Mouse (Mus musculus) ES-CJ7 (cell line): ENCODE results near the gene Epor.

Experiments
- DNase-seq: peaks from one replicate; pipeline ENCODE4 v3.0.0; 2011; ENCODE audit warnings: low read depth, low spot score

Epor gene

DNA sequence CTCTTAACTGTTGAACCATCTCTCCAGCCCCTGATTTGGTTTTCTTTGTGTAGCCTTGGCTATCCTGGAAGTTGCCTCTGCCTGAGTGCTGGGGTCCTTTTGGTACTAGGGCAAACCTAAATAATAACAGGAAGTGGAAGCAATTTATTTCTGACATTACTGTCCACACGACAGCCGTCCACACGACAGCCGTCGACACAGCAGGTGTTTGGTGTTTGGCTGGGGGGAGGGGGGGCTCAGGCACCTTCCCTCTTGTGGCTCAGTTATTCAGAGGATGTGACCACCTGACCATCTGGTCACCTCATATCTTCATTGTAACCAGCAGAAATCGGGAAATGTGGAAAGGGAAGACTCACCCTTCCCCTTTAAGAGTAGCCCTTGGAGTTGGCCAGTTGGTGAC, 5.6 kb upstream of the Epor start:
- DNase-seq = no peak

DNA sequence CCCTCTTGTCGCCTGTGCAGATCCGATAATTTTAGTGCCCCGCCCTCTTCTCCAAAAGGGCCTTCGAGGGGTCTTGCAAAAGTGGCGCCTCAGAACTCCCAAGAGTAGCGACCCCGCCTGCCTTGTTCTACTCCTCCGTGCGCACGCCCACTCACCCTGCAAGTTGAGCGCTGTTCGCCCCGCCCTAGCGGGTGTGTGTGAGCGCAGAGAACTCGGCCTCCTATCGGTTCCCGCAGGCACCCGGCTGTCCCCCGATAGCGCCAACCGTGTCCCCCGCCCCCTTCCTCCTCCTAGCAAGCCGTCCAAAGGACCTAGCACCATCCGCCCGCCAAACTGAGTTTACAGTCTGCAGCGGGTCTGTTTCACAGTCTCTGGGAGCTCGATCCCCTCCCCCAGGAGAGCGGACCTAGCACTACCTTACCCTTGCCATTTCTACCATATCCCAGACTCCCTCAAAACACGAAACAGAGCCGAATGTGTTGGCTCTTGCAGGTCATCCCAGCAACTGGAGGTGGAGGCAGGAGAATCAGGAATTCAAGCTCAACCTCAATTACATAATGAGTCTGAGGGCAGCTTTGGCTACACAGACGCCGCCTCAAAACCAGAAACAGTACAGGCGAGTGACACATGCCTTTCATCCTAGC, 768 bp downstream of the Epor start:
- peak; percentile 80 for DNase-seq

DNA sequence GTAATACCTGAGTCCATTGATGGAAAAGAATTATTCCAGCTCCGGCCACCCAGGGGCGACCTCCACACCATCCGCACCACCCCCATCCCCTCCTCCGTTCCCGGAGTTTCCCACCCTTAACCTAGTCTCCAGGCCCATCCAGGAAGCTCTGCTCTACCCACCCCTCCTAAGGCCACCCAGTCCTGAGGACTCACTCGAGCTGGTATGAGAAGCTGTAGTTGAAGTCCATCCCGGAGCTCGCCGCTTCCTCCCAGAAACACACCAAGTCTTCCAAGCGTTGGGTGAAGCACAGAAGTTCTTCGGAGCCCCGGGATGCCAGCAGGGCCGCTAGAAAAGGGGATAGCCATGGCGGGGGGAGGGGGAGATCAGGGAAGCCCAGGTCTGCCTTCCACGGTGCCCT, 1.3 kb downstream of the Epor start:
- no peak for DNase-seq

DNA sequence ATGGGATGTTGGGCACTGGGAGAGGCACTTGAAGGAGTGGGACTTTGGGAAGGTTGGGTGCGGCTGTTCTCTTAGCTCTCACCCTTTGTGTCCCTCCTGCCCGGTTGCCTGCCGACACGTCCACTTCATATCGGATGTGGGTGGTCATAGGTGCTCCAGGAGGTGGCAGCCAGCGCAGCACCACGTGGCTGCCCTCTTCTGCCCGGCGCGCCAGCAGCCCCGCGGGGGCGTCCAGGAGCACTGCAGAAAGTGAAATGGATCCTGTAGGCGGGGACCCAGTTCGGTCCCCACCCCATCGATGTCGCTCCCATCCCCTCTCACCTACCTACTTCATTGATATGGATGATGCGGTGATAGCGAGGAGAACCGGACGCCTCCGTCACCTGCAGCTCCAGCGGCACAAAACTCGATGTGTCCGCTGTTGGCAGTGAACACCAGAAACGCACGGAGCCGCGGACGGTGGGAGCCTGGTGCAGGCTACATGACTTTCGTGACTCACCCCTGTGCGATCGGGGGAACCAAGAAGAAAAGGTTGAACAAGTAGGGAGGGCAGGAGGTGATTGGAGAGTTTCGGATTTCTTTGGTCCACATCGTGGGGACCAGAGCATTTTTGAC, 1.8 kb downstream of the Epor start:
- DNase-seq = no peak

DNA sequence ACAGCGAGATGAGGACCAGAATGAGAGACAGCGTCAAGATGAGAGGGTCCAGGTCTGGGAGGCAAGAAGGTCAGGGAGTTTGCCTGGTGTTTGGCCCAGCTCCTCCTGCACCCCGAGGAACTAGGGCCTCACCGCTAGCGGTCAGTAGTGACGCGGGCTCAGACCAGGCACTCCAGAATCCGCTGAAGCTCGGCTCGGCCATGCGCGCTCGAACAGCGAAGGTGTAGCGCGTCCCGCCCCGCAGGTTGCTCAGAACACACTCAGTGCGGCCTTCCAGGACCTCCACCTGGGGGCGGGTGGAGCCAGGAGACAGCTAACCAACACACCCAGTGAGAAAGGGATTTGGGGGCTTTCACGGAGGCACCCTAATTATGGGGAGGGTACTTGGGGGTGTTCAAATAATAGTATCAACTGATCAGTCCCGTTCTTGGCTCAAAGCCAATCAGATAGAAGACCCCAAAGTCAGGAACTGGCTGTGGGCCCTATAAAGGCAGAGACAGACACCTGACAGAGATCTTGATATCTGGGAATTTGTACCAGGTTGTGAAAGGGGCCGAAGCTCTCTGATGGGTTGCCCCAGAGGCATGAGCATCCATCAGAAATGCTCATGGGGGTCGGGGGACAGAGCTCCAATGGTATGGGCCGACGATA, 2.6 kb downstream of the Epor start:
- no peak for DNase-seq

DNA sequence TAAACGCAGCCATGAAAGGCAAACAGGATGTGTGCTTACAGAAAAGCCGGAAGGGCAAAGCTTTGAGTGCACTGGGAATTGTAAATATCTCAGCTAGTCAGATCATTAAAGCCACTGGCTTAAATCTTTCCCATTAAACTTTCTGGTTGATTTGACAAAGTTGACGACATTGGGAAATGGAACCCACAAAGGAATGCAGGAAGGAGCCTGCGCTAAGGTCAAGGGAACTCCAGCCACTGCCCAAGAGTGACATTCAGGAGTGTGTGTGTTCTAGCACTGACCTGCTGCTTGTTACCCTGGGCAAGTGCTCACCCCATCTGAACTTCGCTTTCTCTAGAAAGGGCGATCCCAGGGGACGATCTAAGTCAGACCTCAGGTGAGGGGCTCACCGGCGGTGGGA, 3.2 kb downstream of the Epor start:
- no peak for DNase-seq

DNA sequence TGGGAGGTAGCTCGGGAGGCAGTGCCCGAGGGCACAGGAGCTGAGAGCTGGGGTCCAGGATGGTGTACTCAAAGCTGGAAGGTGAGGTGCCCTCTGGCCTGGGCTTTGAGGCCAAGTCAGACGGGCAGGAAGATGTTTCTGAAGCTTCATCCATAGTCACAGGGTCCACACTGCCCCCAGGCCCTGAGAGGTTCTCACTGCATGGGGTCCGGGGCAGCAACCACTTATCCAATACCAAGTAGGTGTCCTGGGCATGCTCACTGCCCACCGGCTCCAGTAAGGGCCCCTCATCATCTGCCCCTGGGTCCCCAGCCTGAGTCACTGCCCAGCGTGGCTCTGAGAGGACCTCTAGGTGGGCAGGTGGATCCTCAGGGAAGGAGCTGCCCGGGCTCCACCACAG, 4.1 kb downstream of the Epor start:
- DNase-seq = no peak

DNA sequence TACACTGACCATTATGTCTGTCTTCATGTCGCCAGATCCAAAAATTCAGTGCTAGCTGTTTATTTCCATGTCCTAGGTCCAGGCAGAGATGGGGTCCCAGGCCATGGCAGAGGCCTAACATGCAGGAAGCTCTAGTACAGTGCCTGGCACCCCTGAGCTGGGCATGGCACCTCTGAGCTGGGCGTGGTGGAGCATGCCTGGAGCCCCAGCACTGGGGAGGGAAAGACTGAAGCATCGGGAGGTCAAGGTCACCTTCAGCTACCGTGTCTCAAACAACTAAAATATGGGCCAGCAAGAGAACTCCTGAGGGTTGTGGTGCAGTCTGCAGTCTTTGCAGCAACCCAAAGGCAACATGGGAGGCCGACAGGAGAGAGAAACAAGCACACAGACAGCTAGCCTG, 4.9 kb downstream of the Epor start:
- no peak for DNase-seq

DNA sequence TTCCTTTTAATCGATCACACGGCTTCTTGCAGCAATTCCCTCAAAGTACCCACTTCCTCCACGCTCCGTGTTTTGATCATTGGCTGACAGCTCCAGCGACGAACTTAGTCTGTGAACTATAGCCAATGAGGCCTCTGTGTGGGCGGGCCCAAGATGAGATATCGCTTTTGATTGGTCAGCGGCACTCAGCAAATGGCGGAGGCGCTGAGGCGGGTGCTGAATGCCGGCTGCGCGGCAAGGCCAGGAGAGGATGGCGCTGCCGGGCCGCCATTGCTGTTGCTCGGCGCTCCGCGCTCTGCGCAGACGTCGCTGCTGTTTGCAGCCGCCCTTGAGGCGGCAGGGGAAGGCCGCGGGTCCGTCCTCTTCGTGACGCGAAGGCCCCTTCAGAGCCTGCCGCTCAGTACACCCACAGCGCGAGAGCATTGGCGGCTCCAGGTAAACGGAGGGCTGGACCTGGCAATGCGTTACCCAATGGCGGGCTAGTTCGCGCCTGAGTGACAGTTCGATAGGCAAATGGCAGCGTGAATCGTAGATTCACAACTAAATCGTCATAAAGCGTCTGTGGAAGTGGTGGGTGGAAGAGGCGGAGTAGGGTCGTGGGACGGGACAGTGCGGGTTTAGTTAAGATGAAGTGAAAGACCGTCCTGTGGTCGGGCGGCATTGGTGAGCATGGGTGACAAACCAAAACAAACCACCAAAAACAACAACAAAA, 7.6 kb downstream of the Epor start, which contains the start of gene Swsap1:
Gene Swsap1, plus strand, starts transcription at position 186 of the 712 bp plus-strand sequence.
- peak; percentile 99 for DNase-seq

DNA sequence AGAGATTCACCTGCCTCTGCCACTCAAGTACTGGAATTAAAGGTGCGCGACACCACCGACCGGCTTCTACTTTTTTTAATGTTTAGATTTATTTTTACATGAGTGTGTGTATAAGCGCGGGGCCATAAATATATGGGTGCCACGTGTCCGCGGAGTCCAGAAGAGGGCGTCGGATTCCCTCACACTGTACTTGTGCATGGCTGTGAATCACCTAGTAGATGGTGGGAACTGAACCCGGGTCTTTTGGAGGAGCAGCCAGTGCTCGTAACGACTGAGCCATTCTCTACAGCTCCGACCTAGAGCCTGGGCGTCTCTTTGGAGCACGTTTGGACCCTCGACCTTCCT, 8.1 kb downstream of the Epor start:
- no peak for DNase-seq

DNA sequence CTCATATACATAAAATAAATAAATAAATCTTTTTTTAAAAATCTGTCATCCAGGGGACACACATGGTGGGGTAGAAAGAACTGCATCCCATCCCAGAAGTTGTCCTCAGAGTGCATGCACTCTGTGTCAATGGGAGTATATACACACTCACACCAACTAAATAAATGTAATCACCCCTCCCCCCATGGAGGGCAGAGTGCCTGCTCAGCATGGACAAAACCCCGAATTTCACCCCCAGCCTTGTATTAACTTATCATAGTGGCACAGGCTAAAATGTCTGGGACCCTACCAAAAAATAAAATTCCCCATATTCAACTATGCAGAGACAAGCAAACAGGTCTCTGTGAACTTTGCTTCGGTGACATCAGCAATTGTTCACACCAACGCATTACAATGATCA, 8.7 kb downstream of the Epor start:
- DNase-seq = no peak

DNA sequence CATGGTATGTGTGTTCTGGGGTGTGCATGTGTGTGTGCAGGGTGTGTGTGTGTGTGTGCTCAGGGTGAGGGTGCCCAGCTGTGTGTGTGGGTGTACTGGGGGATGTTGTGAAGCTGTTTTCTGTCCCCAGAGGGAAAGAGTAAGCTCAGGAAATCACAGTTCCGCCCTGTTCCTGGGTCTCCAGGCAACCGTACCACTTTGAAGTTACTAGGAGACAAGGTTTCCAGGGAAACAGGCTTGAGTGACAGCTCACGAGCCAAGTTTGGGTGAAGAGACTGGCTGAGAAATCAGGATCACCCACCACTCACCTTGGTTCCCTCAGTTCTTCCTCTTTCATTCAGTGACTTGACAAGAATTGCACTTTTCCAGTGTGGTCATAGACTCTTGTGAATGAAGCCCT, 9.7 kb downstream of the Epor start:
- DNase-seq = no peak

DNA sequence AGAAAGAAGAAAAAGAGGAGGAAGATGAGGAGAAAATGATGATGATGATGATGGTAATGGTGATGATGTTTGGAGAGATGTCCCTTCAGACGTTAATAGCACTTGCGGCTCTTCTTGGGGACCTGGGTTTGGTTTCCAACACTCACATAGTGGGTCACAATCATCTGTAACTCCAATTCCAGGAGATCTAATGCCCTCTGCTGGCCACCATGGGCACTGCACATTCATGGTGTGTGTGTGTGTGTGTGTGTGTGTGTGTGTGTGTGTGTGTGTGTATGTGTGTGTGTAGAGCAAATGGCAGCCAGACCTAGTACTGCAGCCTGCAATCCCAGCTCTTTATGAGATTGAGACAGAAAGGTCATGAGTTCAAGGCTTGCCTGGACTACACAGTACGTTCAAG, 11.3 kb downstream of the Epor start:
- peak; percentile 66 for DNase-seq

DNA sequence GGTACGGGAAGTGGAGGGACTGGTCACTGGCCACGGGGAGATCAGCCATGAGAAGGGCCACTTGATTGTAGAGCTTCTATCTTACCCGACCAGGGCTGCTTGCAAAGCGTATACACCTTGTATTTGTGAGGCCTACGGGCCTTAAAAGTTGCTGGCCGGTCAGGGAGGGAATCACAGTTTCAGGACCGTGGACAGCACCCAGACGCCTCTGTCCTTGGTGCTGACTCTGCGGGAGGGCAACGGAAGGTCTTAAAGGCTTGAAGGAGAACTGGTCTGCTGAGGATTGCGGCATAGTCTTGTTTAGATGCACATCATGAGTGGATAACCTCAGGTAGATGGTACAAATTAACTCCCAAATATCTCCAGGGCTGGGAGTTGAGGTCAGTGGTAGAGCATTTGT, 13.0 kb downstream of the Epor start:
- peak; percentile 62 for DNase-seq

DNA sequence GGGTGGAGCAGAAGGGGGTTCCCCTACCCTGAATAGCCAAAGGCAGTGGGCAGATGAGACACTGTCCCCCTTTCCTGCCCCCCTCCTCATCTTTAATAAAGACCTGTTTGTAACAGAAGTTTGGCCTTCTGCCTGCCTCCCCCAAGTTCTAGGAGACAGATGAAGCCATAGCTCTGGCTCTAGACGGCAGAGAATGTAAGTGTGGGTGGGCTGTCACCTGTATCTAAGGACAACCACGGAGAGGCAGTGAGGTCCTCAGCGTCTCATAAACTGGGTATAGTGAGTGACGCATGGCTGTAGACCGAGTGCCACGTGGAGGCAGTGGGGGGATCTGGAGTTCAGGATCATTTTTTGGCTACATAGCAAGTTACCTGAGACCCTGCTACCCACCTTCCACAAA, 14.5 kb downstream of the Epor start:
- no peak for DNase-seq

DNA sequence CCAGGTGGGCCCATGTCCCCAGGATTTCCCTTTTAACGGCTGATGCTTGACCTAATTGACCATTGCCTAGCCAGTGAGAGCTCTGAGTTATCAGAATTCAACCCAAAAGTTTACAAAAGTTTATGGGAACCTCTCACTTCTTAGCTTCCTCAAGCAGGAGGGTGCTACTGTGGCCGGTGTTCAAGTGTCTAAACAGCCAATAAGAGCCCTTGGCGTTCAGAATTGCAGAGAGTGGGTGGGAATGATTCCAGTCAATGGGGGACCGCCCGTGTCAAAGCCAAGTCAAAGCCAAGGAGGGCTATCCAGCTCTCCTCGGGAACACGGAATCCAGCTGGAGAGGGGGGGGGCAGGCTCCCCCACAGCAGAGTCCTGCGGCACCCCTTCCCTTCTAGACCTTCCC, 15.2 kb downstream of the Epor start:
- DNase-seq = no peak

DNA sequence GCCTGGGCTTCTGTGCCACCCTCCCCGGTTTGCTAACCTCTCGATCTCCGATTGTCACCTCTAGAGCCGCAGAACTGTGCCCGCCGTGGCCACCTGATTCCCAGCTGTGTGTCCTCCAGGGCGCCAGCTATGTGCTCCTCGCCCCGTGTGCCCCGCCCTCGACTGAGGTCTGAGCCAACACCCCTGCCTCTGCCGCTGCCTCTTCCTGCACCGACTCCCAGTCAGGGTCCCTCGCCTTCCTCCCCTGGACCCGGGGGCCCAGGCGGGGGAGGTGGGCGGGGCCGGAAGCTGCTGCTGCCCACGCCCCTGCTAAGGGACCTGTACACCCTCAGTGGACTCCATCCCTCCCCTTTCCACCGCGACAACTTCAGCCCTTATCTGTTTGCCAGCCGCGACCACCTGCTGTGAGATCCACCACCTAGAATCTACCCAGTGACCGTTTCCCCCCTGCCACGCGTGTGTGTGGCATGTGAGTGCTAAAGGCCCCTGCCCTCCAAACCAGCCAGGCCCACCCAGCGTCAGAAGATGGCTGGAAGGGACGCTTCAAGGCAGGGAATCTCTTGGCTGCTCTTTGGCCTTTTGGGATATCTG, 15.7 kb downstream of the Epor start:
- DNase-seq = no peak

DNA sequence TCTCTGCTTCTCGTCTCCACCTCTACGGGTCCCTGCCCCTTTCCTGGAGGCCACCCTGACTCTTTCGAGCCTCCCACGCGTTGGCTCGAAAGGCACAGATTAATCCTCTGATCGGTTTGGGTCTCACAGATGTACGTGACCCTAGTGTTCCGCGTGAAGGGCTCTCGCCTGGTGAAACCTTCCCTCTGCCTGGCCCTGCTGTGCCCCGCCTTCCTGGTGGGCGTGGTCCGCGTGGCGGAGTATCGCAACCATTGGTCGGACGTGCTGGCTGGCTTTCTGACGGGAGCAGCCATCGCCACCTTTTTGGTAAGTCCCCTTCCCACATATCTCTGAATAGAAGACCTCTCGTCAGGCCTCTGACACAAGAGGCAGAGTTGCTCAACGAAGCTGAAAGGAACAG, 19.0 kb downstream of the Epor start:
- DNase-seq = peak; percentile 77

DNA sequence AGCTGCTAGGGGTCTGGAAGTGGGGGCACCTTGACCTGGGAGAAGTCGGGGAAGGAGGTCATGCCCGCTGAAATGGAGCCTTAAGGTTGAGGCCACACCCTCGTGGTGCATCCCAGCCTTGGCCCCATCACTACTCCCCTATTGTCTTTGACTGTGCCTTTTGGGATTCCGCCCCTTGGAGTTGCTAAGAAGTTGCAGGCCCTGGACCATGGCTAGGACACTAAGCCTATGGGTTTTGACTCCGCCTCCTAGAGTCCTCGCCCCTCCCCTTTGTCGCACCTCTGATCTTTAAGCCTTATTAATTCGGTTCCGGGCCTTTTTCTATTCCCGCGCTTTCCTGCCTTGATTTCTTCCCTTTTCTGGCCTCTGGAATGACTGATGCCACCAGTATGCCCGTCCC, 19.7 kb downstream of the Epor start:
- DNase-seq = peak; percentile 72

DNA sequence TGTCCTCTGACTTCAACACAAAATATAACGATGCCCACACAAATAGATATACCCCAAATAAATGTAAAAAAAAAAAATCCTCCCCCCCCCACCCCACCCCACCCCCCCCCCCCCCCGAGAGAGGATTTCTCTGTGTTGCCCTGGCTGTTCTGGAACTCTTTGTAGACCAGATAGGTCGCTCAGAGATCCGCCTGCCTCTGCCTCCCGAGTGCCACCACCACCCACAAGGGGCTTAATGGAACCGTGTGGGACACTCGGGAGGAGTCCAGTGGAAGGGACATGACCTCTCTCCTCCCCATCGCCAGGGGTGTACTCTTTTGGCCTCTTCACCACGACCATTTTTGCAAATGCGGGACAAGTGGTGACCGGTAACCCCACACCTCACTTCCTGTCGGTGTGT, 20.3 kb downstream of the Epor start:
- no peak for DNase-seq

DNA sequence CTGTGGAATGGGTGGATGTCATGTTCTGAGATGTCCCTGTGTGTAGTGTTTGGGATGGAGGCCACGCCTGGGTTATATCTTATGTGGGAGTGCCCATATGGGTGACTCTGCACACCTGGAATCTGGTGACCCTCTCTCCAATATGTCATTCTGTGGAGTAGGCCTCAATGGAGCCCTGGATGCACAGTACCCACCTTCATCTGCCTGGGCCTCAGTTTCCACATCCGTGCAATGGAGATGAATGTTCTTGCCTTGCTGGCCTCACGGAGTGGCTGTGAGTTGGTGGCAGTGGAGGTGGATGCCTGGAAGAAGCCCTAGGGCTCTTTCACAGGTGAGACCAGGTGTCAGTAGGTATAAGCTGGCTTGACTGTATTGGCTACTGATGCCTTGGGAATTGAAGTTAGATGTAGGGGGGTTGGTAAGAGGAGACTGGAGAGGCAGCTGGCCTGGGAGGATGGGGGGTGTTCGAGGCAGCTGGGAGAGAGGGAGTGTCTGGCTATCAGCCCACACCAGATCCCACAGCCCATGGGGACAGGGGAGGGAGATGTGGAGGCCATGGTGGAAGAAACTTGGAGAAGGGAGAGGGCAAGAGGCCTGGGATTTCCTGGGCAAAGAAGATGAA, 25.0 kb downstream of the Epor start:
- DNase-seq = no peak

DNA sequence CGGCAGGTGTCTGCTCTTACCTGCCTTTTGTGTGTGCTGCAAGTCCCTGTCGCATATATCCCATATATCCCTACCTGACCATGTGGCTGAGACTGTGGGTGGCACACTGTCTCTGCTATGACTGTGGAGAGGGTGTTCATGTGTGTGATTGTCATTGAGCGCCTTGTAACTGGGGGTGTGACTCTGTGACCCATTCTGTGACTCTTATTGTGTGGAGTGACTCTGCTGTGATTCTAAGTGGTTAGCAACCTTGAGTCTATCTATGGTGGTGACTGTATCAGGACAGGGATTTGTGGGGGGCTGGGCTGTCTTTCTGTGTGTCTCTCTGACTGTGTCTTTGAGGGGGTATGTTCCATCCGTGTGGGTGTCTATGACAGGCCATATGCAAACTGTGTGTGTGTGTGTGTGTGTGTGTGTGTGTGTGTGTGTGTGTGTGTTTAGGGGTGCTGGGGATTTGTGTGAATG, 25.6 kb downstream of the Epor start:
- no peak for DNase-seq
